Mouse (Mus musculus) spleen, adult 2 months (tissue): ENCODE measurements around the gene Abcc3. TPM values are rescaled to one million over a fixed set of nuclear protein-coding genes. Genes with fewer than 3 reads are reported as not detected.

ENCODE experiments used
- DNase-seq, 2 experiments: peaks; one replicate each; pipeline versions ENCODE4 v3.0.0 to v3.0.0-alpha.2; 2012 to 2021; ENCODE audit warnings: low spot score in 2 of 2, low read depth in 1 of 2
- H3K27ac ChIP-seq: fragments of 200-500 bp; 2 replicates; pipeline ENCODE4 v1.5.1; 2012; ENCODE audit warnings: low read length, inconsistent platforms; ENCODE audit not compliant: insufficient read depth
- H3K27me3 ChIP-seq: fragments of 200-500 bp; 2 replicates; pipeline ENCODE4 v1.6.1; 2012; ENCODE audit warnings: mild to moderate bottlenecking, moderate library complexity, low read length, inconsistent platforms; ENCODE audit not compliant: control insufficient read depth, insufficient read depth
- H3K36me3 ChIP-seq: fragments of 200-500 bp; 2 replicates; pipeline ENCODE4 v1.6.1; 2012; ENCODE audit warnings: mild to moderate bottlenecking, low read length, inconsistent platforms; ENCODE audit not compliant: control insufficient read depth, insufficient read depth
- H3K4me1 ChIP-seq: fragments of 200-500 bp; 2 replicates; pipeline ENCODE4 v1.6.1; 2011; ENCODE audit warnings: inconsistent platforms; ENCODE audit not compliant: control insufficient read depth, insufficient read depth, insufficient read length
- H3K4me3 ChIP-seq: fragments of 200-500 bp; 2 replicates; pipeline ENCODE4 v1.5.1; 2011; ENCODE audit warnings: mild to moderate bottlenecking, inconsistent platforms; ENCODE audit not compliant: insufficient read depth, insufficient read length; ENCODE audit errors: extremely low read depth
- CTCF ChIP-seq: fragments of 200-500 bp; IDR thresholded peaks from 2 replicates; pipeline ENCODE4 v1.5.1; 2011; ENCODE audit warnings: mild to moderate bottlenecking, inconsistent platforms; ENCODE audit not compliant: insufficient read depth, insufficient read length, insufficient replicate concordance; ENCODE audit errors: extremely low read depth
- POLR2A ChIP-seq: fragments of 200-500 bp; IDR thresholded peaks from 2 replicates; pipeline ENCODE4 v1.6.1; 2011; ENCODE audit warnings: low read depth, low read length, inconsistent platforms
- WGBS: fragments of 180-500 bp; shearing (Covaris S2); methylation state at CpG from one replicate; pipeline ENCODE4 v1.1.7; 2018; 5-methylcytosine and 5-hydroxymethylcytosine counted together
- polyA plus RNA-seq: library from polyadenylated mRNA; depleted of rRNA; stranded (reverse); fragments of >200 nt; gene quantifications from 2 replicates; pipeline ENCODE4 v1.2.3, GENCODE M21; 2012; rRNA removed

Abcc3 gene
- 44.5 and 58.7 TPM in 2 replicates for polyA plus RNA-seq

GRCm38 (mm10) chr11:94392672-94393109 is at the start of gene Abcc3:
TSS of gene Abcc3 (minus strand) at chr11:94392997.
- 8% methylated on average over 20 of the region's 20 CpGs for WGBS
- no peak for TF ChIP-seq CTCF
- Histone ChIP-seq H3K4me3 (peak within 1 kb of the TSS; percentile 37), H3K4me1 (no peaks in the 10 kb centered on the region; the same call in 1 of the 2 replicates), H3K27ac (0 out of 2 replicates have a peak within 1 kb of the TSS, but pooled peaks have one; percentile 6), H3K27me3 (0 out of 2 replicates have a peak, but pooled peaks cover 2% of the 10 kb centered on the region), H3K36me3 (no peaks in the 10 kb centered on the region)
- peak in 1 of 2 experiments; percentile 22 for DNase-seq

GRCm38 (mm10) chr11:94441752-94442151 is 49.0 kb upstream of the Abcc3 start:
- no peaks in the 10 kb centered on the region for H3K36me3 ChIP-seq
- no peak for DNase-seq
- no peak overlapping the region for H3K27ac ChIP-seq
- no peaks in the 10 kb centered on the region for H3K4me1 ChIP-seq
- 90% methylated on average over 9 of the region's 9 CpGs for WGBS
- TF ChIP-seq CTCF, result no peak
- TF ChIP-seq POLR2A, result no peak
- no peak overlapping the region for H3K4me3 ChIP-seq
- no peaks in the 10 kb centered on the region for H3K27me3 ChIP-seq

GRCm38 (mm10) chr11:94441122-94441521 is 48.3 kb upstream of the Abcc3 start:
- TF ChIP-seq CTCF, result no peak
- TF ChIP-seq POLR2A, result no peak
- Histone ChIP-seq H3K4me1 (no peaks in the 10 kb centered on the region), H3K27me3 (no peaks in the 10 kb centered on the region), H3K36me3 (no peaks in the 10 kb centered on the region), H3K27ac (no peak overlapping the region), H3K4me3 (no peak overlapping the region)
- DNase-seq, result no peak
- WGBS, result 82% methylated on average over 7 of the region's 7 CpGs

GRCm38 (mm10) chr11:94440421-94440820 is 47.6 kb upstream of the Abcc3 start:
- no peaks in the 10 kb centered on the region for H3K4me1 ChIP-seq
- H3K4me3 ChIP-seq, result no peak overlapping the region
- no peaks in the 10 kb centered on the region for H3K36me3 ChIP-seq
- no peaks in the 10 kb centered on the region for H3K27me3 ChIP-seq
- DNase-seq, result no peak
- H3K27ac ChIP-seq, result no peak overlapping the region
- TF ChIP-seq POLR2A, result no peak
- TF ChIP-seq CTCF, result no peak
- 93% methylated on average over 6 of the region's 6 CpGs for WGBS

- DNase-seq, result no peak
- WGBS, result 48% methylated on average over 9 of the region's 9 CpGs
- no peaks in the 10 kb centered on the region for H3K27me3 ChIP-seq
- no peak overlapping the region for H3K4me3 ChIP-seq
- TF ChIP-seq POLR2A (no peak), CTCF (no peak)
- H3K27ac ChIP-seq, result no peak overlapping the region
- no peaks in the 10 kb centered on the region for H3K36me3 ChIP-seq
- H3K4me1 ChIP-seq, result no peaks in the 10 kb centered on the region
Observed at GRCm38 (mm10) chr11:94429011-94429651, 36.3 kb upstream of the Abcc3 start.

GRCm38 (mm10) chr11:94428091-94428835 is 35.5 kb upstream of the Abcc3 start:
- Histone ChIP-seq H3K4me1 (no peaks in the 10 kb centered on the region), H3K27ac (no peak overlapping the region), H3K27me3 (no peaks in the 10 kb centered on the region), H3K36me3 (no peaks in the 10 kb centered on the region), H3K4me3 (no peak overlapping the region)
- no peak for DNase-seq
- no peak for TF ChIP-seq CTCF
- TF ChIP-seq POLR2A, result no peak
- 6% methylated on average over 4 of the region's 4 CpGs for WGBS

- DNase-seq, result no peak
- Histone ChIP-seq H3K4me1 (no peaks in the 10 kb centered on the region), H3K4me3 (no peak overlapping the region), H3K27me3 (no peaks in the 10 kb centered on the region), H3K27ac (no peak overlapping the region), H3K36me3 (no peaks in the 10 kb centered on the region)
- TF ChIP-seq CTCF (no peak), POLR2A (no peak)
- WGBS, result 71% methylated on average over 14 of the region's 14 CpGs
Observed at GRCm38 (mm10) chr11:94425656-94426055, 32.9 kb upstream of the Abcc3 start.
